Mouse (Mus musculus) cerebellum, adult 2 months (tissue): ENCODE measurements around the gene Slc10a1.

Experiments used
- CTCF ChIP-seq: fragments of 200-500 bp; IDR thresholded peaks from 2 replicates; pipeline ENCODE4 v1.5.1; 2011; ENCODE audit warnings: low read depth, mild to moderate bottlenecking, control low read depth, low read length, moderate library complexity, borderline replicate concordance; ENCODE audit not compliant: insufficient read depth
- POLR2A ChIP-seq: fragments of 200-500 bp; IDR thresholded peaks from 2 replicates; pipeline ENCODE4 v1.6.1; 2011; ENCODE audit warnings: low read length, control low read depth, borderline replicate concordance; ENCODE audit not compliant: insufficient read depth

GRCm38 (mm10) chr12:80928881-80929280 is 39.6 kb downstream of the Slc10a1 start:
- TF ChIP-seq CTCF = no peak
- TF ChIP-seq POLR2A = no peak
